Mouse (Mus musculus) small intestine, adult 2 months (tissue): Measurements from ENCODE around the gene Lgals3bp.

Experiments used
- CTCF ChIP-seq: fragments of 200-500 bp; IDR thresholded peaks from 2 replicates; pipeline ENCODE4 v1.5.1; 2012; ENCODE audit warnings: low read depth, mild to moderate bottlenecking, control low read depth, inconsistent platforms, low read length, moderate library complexity, mixed read lengths; ENCODE audit not compliant: insufficient replicate concordance, insufficient read length; ENCODE audit errors: extremely low read depth
- POLR2A ChIP-seq: fragments of 200-500 bp; IDR thresholded peaks from 2 replicates; pipeline ENCODE4 v1.6.1; 2012; ENCODE audit warnings: low read depth, mild to moderate bottlenecking, control low read depth, inconsistent platforms, low read length, moderate library complexity

GRCm38 (mm10) chr11:118442691-118443090 lies 40.8 kb upstream of the Lgals3bp start:
- TF ChIP-seq POLR2A (no peak), CTCF (no peak)
